Mouse (Mus musculus) monocyte, adult 2 months (primary cell): Measurements from ENCODE around the gene Hoxc9.
A peak's percentile ranks its signal among the peaks of the same experiment; 100 is the strongest.

Experiments used
- DNase-seq, 2 experiments: peaks; one replicate each; pipeline ENCODE4 v3.0.0; 2022; ENCODE audit warnings: low spot score in 2 of 2, low read depth in 1 of 2

The Hoxc9 gene

GRCm38 (mm10) chr15:102955833-102956640, 20.2 kb upstream of the Hoxc9 start:
- DNase-seq: no peak

GRCm38 (mm10) chr15:102956906-102957305, 19.3 kb upstream of the Hoxc9 start:
- DNase-seq: no peak

- DNase-seq: no peak
These were observed 16.5 kb upstream of the Hoxc9 start for GRCm38 (mm10) chr15:102959663-102960191.

- no peak for DNase-seq
These were observed 14.5 kb upstream of the Hoxc9 start for GRCm38 (mm10) chr15:102961728-102962127.

- no peak for DNase-seq
These were observed 13.7 kb upstream of the Hoxc9 start for GRCm38 (mm10) chr15:102962492-102962891.

- no peak for DNase-seq
These were observed 13.0 kb upstream of the Hoxc9 start for GRCm38 (mm10) chr15:102963259-102963658.

GRCm38 (mm10) chr15:102963671-102964640, 12.3 kb upstream of the Hoxc9 start:
- DNase-seq: no peak

GRCm38 (mm10) chr15:102965003-102965891, 11.0 kb upstream of the Hoxc9 start:
- no peak for DNase-seq

GRCm38 (mm10) chr15:102965892-102966775, 10.1 kb upstream of the Hoxc9 start:
- DNase-seq: peak; percentile 39 to 57

- DNase-seq: no peak
These were observed 9.4 kb upstream of the Hoxc9 start, which contains the start of gene Hoxc10 for GRCm38 (mm10) chr15:102966776-102967311. Gene Hoxc10, plus strand, starts transcription at chr15:102966796.

- no peak for DNase-seq
These were observed 9.0 kb upstream of the Hoxc9 start, which contains the start of gene Hoxc5 for GRCm38 (mm10) chr15:102967312-102967510. Gene Hoxc5, plus strand, starts transcription at chr15:102967443.

GRCm38 (mm10) chr15:102967511-102968397, 8.5 kb upstream of the Hoxc9 start:
- DNase-seq: no peak

- DNase-seq: no peak
These were observed 6.9 kb upstream of the Hoxc9 start for GRCm38 (mm10) chr15:102969296-102969695.

- DNase-seq: no peak
These were observed 5.5 kb upstream of the Hoxc9 start for GRCm38 (mm10) chr15:102970740-102971139.

GRCm38 (mm10) chr15:102972254-102972653, 4.0 kb upstream of the Hoxc9 start:
- DNase-seq: no peak

GRCm38 (mm10) chr15:102972753-102973152, 3.5 kb upstream of the Hoxc9 start:
- DNase-seq: no peak

GRCm38 (mm10) chr15:102975034-102975433, 1.2 kb upstream of the Hoxc9 start:
- DNase-seq: no peak

GRCm38 (mm10) chr15:102975688-102976111, 539 bp upstream of the Hoxc9 start:
- DNase-seq: no peak
